Mouse (Mus musculus) urinary bladder, postnatal 14 days (tissue): ENCODE data around the gene Sufu.

Experiments used
- DNase-seq: peaks from one replicate; pipeline ENCODE4 v3.0.0; 2021; ENCODE audit warnings: low spot score

Gene Sufu

DNA sequence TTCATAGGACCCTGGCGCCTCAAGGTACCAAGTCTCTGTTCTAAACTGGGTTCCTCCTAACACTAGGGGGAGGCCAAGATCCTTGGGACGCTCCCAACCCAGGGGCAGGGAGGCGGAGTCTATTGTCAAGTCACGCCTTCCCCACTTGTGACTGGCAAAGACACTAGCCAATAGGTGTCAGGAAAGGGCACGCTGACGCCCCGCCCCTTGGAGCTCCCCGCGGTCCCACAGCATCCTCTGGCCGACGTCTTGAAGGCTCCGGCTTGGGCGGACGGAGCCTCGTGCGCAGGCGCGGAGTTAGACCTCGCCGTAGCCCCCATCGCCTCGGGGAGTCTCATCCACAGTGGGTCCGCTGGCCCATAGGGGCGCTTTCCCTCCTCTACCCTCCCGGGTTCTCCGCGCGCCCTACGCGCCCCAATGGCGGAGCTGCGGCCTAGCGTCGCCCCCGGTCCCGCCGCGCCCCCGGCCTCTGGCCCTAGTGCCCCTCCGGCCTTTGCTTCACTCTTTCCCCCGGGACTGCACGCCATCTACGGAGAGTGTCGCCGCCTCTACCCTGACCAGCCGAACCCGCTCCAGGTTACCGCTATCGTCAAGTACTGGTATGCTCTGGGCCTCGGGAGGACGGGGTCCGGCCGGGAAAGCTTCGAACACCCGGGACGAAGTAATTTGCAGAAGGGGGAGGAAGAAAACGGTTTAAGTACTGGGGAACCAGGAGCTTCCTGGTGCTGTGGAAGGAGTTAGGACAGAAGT is at the start of gene Sufu:
Gene Sufu, plus strand, starts transcription at position 211 of the 750 bp plus-strand sequence.
- peak; percentile 98 for DNase-seq

DNA sequence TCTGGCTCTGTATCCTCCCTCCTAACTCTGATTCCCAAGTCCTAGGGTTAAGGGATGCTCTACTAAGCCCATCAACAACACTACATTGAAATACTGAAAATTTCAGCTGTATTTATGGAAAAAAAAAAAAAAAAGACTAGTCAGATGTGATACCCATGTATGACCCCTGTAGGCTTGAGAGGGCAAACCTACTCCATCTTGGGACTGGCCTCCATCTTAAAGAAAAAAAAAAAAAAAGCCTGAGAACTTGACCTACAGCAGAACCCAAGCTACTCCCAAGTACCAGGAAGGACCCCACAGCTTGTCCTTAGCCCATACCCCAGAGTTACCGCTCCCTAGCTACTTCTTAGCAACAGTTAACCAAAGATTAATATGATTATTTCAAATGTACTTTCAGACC is 49.5 kb upstream of the Sufu start:
- no peak for DNase-seq

DNA sequence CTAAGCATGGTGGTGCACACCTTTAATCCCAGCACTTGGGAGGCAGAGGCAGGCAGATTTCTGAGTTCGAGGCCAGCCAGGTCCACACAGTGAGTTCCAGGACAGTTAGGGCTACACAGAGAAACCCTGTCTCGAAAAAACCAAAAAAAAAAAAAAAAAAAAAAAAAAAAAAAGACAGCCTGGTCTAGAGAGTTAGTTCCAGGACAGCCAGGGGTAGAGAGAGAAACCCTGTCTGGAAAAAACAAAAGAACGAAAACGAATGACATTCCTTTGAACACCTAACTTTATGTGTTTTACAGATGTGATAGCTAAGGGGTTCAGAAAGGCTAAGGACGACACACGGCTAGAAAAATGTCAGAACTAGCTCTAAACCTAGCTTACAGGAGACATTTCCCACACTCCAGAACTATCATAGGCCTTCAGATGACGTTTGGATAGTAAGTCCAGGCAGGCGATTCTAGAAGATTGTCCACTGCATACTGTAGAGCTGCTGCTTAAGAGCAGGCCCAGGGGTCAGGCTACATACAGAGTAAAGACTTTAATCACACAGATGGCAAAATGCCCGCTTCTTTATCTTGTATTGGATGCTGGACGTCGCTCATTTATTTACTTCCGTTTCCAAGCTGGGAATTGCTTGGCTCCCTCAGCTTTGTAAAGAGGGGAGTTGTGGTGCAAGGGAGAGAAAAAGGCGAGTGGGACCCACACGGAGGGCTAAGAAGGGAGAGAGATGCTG is 48.6 kb upstream of the Sufu start:
- DNase-seq = no peak

DNA sequence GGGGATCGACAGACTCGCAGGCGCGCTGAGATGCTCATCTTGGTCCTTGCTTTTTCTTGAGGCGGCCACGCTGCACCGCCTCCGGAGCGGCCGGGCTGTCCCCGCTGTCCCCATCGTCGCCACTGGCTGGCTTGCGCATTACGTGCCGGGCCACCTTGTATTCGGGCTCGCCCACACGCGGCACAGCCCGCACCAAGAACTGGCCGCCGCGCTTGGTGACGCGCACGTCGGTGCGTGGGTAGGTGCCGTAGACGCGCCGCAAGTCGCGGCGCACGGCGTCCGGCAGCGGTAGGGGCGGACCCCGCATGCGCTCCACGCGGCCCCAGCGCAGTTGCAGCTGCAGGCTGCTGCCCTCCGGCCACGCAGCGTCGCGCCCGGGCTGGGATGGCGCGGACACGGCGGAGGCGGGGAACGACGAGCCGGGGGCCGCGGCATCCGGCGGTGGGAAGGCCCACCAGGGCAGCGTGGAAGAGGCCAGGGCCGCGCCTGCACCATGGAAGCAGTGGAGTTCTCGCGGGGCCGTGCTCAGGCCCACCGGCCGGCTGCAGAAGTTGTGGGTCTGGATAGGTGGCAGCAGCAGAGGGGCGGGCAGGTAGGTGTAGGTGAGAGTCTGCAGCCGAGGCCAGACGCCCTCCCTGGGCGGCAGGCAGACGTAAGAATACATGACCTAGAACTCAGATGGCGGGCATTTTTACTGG is 47.8 kb upstream of the Sufu start:
- DNase-seq = peak; percentile 81

DNA sequence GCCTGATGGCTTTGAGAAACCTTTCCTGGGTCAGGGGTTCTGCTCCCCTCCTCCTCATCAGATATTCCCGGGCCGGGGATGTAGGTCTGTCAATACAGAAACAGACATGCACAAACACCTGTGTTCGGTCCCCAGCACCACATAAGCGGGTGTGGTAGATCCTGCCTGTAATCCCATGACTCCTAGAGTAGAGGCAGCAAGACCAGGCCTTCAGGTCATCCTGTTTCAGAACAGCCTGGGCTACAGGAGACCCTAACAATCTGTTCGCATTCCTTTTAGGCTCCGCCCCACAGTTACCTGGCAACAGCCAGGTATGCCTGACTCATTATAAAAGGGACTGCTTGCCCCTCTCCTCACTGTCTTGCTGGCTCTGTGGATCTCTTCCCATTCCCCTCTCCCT is 47.1 kb upstream of the Sufu start:
- DNase-seq = no peak

DNA sequence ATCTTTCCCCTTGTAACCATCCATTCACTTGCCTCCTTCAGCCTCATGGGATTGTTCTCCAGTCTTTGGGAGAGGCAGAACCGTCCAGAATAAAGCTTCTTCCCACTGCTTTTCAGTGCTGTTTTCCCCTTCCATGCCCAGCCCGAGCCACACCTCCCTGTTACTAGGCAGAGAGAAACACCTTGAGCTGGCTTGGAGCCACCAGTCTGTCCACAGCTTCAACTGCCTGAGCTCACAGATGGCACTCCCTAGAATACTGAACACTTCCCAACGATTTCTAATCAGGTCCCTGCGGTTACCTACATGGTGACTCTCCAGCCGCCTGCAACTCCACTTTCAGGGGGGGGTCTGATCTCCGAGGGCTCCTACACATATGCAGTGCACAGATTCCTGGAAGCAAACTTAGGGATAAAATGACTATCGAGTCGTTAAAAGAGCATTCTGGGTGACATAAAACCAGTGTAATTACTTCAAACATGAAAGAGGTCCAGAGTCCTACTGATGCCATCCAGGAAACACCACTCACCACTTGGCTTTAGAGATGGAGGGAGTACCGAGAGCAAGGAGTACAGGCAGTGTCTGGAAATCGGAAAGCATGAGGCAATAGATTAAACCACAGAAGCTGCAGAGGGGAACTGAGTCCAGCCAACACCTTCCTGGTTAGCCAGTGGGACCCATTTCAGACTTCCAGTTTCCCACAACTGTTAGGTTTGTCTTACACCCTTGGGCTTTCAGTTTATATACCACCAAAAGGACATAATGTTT is 46.3 kb upstream of the Sufu start, which contains the start of gene 2310034G01Rik:
Gene 2310034G01Rik, minus strand, starts transcription at position 135 of the 765 bp plus-strand sequence.
- no peak for DNase-seq

DNA sequence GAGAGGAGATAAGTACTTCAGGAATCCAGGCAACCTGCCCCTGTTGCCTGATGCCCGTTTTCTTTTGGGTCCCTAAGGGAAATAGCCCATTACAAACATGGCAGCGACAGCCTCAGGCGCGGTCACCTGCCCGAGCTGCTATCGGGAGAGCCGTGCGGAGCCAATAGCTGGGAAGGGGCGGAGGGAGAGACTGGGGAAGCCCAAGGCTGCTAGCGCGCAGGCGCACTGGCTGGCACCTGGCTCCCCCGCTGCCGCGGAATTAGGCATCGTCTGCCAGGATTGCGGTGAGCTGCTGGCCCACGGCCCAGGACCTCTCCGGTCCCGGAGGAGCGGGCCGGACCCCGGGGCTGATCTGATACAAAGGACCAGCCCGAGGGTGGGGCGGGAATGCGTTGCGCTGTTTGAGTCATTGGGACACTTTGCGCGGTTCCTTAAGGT is 40.0 kb upstream of the Sufu start:
- peak; percentile 89 for DNase-seq

DNA sequence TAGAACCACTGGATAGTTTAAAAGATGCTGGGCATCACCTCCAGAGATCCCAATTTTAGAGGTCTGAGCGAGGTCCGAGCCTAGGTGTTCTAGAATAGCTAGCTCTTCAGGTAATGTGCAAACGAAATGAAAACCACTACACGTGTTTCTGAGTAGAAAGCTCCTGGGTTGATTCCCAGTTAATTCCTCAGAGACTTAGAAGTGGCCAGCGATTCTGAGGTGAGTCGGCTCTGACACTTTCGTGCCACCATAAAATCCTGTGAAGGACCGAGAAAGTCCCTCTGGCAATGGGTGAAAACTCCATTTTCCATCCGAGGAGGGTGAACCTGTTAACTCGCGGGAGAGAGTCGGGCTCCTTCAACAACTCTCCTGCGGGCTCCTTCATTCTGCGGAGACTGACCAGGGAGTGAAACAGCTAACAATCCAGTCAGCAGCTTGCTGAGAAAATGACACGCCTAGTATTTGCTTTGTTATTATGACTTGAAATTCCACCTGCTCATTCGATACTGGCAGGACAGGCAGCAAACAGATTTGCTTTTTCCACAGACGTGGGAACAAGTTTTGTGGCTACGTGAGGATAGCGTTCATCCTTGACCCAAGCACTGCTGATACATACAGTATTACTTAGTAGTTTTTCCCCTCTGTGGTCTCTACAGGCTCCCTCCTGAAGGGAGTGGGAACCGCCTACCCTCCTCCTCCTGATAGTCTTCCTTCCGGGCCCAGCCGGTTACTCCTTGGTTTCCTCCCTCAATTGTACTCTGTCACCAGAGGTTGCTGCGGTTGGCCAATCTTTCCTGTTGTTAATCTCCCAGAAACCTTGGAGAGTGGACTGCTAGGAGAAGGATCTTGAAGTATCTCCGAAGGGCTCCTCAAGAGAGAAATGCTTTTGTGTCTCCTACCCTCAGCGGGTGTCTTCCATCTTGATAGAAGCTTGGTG is 39.1 kb upstream of the Sufu start:
- DNase-seq = no peak

DNA sequence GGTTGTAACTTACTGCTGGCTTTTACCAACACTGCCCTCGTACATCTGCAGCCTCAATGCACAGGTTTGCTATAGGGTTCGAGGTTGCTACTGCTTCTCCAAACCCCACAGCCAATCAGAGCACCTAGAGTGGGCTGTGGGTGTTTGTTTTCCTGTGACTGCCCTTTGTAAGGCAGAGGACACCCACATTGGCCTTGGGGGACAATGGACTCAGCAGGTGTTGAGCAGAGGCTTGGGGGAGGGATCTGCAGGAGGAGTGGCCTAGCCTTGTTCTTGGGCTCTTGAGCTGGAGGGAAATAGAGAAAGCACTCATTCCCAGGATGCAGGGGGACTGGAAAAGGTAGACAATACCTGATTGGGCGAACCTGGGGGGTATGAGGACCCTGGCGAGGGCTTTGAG is 38.3 kb upstream of the Sufu start:
- DNase-seq = no peak

DNA sequence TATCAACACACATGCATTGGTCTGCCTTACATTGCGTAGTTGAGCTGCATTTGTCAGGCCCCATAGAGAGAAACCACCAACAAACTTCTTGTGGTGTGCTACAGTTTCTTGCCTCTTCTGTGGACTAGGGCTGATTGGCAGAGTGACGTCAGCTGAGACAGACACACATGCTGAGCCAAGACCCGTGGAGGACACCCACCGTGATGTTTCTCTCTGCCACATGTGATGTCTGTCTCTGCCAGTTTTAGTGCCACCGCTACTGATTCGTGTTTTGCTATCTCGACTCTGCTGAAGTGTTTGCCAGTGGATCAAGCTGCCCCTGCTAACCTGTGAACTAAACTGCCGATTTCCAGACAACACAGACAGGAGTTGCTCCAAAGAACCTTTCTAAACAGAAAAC is 34.6 kb upstream of the Sufu start:
- DNase-seq = no peak

DNA sequence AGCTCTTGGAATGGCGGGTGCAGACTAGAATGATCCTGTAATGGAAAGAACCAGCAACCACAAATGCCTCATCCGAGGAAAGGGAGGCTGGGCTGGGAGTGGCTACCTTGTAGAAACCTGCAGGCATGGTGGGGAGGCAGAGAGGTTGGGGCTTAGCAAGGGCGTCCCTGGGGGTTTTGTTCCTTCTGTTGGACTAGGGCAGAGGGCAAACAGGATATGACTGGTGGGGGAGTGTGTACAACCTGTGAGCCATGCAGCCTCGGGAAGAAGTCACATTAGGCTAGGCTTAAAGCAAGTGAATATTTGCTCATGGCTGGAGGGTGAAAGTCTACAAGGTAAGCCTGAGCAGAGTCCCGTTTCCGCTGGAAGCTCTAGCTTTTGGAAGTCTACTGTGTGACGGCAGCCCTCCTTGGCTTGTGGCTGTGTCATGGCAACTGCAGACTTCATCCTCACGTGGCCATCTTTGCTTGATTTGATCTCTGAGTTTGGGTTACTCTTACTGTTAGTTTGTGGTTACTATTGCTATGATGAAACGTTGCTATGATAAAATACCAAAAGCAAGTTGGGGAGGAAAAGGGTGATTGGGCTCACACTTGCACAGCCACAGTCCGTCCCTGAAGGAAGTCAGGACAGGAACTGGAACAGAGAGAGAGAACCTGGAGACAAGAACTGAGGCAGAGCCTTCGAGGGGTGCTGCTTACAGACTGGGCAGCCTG is 33.2 kb upstream of the Sufu start:
- DNase-seq = no peak

DNA sequence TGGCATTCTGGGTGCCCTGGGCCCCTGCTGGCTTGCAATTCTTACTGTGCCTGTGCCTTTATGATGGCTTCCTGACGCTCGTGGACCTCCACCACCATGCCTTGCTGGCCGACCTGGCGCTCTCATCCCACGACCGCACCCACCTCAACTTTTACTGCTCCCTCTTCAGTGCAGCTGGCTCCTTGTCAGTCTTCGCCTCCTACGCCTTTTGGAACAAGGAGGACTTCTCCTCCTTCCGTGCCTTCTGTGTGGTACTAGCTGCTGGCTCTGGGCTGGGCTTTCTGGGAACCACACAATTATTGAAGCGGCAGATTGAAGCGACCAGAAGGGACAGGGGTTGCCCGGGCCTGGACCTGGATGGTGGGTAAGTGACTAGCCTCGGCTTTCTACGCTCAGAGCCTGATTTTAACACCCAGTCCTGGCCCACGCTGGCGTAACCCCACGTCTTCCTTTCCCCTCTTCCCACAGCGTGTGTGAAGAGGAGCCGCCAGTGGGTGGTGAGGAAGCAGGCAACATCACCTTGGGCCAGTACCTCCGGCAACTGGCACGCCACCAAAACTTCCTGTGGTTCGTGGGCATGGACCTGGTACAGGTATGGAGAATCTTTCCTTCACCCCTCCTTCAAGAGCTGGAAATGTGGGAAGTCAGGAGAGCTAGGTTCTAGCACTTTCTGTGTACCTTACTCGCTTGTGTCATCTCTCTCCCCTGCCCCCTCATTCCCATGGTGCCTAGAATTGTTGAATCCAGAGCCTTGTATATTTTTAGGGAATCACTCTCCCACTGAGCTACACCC is 28.7 kb upstream of the Sufu start:
- DNase-seq = no peak

DNA sequence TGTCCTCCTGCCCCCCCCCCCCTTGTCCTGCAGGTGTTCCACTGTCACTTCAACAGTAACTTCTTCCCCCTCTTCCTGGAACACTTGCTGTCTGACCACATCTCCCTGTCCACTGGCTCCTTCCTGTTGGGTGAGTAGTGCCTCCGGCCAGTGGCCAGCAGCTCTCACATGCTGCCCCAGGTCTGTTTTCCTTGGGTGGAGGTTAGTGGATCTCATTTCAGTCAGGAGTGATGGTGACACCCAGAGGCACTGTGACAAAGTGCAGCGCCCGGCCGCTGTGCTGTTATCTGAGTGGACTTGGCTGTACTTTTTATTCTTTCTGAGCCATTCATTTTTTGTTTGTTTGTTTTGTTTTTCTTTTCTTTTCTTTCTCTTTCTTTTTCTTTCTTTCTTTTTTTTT is 27.5 kb upstream of the Sufu start:
- peak; percentile 68 for DNase-seq

DNA sequence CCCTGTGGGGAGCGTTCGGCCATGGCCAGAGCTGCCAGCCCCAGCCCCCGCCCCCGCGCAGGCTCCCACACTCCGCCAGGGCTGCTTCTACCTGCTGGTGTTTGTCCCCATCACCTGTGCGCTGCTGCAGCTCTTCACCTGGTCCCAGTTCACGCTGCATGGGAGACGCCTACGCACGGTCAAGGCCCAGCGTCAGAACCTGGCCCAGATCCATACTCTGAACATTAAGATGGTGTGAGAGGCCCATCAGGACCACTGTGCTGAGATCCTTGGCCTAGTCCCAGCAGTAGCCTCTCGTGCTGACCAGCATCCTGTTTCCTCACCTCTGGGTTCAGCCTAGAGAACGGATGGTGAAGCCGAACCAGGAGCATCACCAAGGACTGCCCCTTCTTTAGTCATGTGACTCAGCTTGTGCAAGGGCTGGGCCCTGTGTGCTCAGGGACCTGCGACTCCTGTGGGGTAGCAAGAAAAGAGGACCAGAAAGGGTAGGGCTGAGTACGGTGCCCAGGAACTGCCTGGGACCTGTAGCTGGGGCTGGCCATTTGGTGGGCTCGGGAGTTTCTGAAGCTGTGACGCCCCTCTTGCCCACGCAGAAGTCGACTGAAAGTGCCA is 22.1 kb upstream of the Sufu start:
- no peak for DNase-seq

DNA sequence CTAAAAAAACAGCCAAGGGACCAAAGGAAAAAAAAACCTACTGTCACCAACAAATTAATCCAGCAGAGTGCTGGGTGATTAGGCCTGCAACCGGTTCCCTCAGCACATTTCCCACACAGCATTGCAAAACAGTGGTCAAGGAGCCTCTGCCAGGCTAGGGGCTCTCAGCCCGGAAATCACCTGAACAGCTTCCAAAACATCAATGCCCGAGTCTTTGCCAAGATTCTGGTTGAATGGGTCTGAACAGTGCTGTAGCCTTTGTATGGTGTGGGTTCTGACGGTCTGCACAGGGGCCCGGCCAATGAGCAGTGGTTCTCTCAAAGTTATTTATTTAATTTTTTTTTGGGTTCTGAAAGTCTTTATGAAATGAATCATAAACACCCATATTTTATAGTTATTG is 21.2 kb upstream of the Sufu start:
- no peak for DNase-seq

DNA sequence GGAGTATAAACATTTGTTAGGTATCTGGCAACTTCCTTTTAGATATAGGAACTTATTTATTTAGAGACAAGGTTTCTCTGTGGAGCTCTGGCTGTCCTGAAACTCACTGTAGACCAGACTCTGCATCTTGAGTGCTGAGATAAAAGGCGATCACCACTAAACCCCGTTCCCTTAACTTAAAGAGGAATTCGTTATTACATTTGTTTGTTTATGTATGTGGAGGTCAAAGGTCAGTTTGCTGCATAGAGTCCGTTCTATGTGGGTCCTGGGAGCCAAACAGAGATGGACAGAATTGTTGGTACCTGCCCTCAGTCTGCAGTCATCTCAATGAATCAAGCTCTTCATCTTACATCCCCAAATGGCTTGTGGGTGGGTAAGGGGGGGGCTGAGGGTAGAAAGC is 20.8 kb upstream of the Sufu start:
- no peak for DNase-seq

DNA sequence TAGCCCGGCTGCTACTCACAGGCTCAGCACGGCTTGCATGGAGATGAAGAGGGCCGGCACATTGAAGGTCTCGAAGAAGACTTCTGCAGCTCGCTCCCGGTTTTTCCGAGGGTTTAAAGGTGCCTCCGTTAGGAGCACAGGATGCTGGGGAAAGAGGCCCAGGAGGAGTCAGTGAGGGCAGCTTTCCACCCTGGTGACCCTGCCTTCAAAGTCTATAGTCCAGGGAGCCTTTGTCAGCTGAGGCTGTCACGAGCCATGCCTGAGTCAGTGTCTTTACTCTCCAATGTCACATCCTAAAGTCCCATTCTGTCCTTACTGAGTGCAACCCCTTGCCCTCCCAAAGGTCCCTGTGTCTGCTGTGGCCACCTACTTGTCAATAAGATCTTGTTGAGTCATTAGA is 14.4 kb upstream of the Sufu start:
- no peak for DNase-seq

DNA sequence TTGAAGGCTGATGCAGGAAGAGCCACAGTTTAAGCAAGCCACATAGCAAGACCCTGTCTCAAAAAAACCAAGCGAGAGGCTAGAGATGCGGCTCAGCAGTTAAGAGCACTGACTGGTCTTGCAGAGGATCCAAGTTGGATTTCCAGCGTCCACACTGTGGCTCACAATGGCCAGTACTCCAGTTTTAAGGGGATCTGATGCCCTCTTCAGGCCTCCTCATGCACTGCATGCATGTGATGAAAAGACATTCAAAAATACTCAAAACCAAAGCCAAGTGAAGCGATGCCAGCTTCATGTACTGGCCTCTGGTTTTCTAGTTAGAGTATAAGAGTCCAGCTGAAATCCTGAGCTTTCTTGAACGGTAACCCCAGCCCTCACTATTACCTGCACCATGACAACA is 6.8 kb upstream of the Sufu start:
- no peak for DNase-seq

DNA sequence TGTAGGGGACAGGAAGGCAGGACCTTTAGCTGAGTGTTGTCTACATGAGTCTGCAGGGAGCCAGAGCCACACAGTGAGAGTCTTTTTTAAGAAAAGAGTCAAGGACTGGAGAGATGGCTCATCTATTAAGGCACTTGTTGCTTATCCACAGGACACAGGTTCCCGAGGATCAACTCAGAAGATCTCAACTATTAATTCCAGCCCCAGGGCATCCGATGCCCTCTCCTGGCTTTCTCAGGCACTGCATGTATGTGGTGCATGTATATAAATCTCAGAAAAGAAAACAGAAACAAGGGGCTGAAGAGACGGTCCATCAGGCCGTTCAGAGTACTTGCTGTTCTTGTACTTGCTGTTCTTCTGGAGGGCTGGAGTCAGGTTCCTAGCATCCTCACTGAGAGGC is 4.7 kb upstream of the Sufu start:
- peak; percentile 45 for DNase-seq
